Mouse (Mus musculus): ENCODE data around the gene Gpr141.
"Not testable (repeated sequence)": the region's sequence is repeated elsewhere in the genome, so short reads cannot be mapped to it uniquely, and the experiment has no call there.

Gene Gpr141

GRCm38 (mm10) chr13:19824071-19824470 lies at the start of gene Gpr141:
Gpr141 (minus strand) TSS chr13:19824257.
- no peak for DNase-seq (ENCODE audit: low spot score)

- no peak for DNase-seq (ENCODE audit: low spot score)
Observed at GRCm38 (mm10) chr13:19864241-19864640, 40.2 kb upstream of the Gpr141 start.

- no peak for DNase-seq (ENCODE audit: low spot score)
Observed at GRCm38 (mm10) chr13:19854629-19855333, 30.7 kb upstream of the Gpr141 start.

GRCm38 (mm10) chr13:19854049-19854448 lies 30.0 kb upstream of the Gpr141 start:
- DNase-seq (ENCODE audit: low spot score) = no peak

GRCm38 (mm10) chr13:19843448-19843847 lies 19.4 kb upstream of the Gpr141 start:
- no peak for DNase-seq (ENCODE audit: low spot score)

- DNase-seq (ENCODE audit: low spot score) = no peak
Observed at GRCm38 (mm10) chr13:19842707-19843106, 18.6 kb upstream of the Gpr141 start.

GRCm38 (mm10) chr13:19841615-19842014 lies 17.6 kb upstream of the Gpr141 start:
- no peak for DNase-seq (ENCODE audit: low spot score)

- peak; percentile 74 for DNase-seq (ENCODE audit: low spot score)
Observed at GRCm38 (mm10) chr13:19840206-19840605, 16.1 kb upstream of the Gpr141 start.

- no peak for DNase-seq (ENCODE audit: low spot score)
Observed at GRCm38 (mm10) chr13:19830560-19830959, 6.5 kb upstream of the Gpr141 start.

- DNase-seq (ENCODE audit: low spot score) = no peak
Observed at GRCm38 (mm10) chr13:19828095-19828494, 4.0 kb upstream of the Gpr141 start.

- DNase-seq (ENCODE audit: low spot score) = no peak
Observed at GRCm38 (mm10) chr13:19821639-19822038, 2.4 kb downstream of the Gpr141 start.

- no peak for DNase-seq (ENCODE audit: low spot score)
Observed at GRCm38 (mm10) chr13:19819926-19820325, 4.1 kb downstream of the Gpr141 start.

GRCm38 (mm10) chr13:19819243-19819642 lies 4.8 kb downstream of the Gpr141 start:
- no peak for DNase-seq (ENCODE audit: low spot score)

- no peak for DNase-seq (ENCODE audit: low spot score)
Observed at GRCm38 (mm10) chr13:19794942-19795341, 29.1 kb downstream of the Gpr141 start.

GRCm38 (mm10) chr13:19794486-19794885 lies 29.6 kb downstream of the Gpr141 start:
- DNase-seq (ENCODE audit: low spot score) = peak; percentile 30

GRCm38 (mm10) chr13:19793761-19794160 lies 30.3 kb downstream of the Gpr141 start:
- no peak for DNase-seq (ENCODE audit: low spot score)

- not testable (repeated sequence) for DNase-seq (ENCODE audit: low spot score)
Observed at GRCm38 (mm10) chr13:19787946-19788345, 36.1 kb downstream of the Gpr141 start.

GRCm38 (mm10) chr13:19770163-19770562 lies 53.9 kb downstream of the Gpr141 start:
- DNase-seq (ENCODE audit: low spot score) = no peak

- DNase-seq (ENCODE audit: low spot score) = no peak
Observed at GRCm38 (mm10) chr13:19767202-19767601, 56.9 kb downstream of the Gpr141 start.

- DNase-seq (ENCODE audit: low spot score) = no peak
Observed at GRCm38 (mm10) chr13:19764276-19764675, 59.8 kb downstream of the Gpr141 start.

- no peak for DNase-seq (ENCODE audit: low spot score)
Observed at GRCm38 (mm10) chr13:19763211-19763610, 60.8 kb downstream of the Gpr141 start.

- DNase-seq (ENCODE audit: low spot score) = peak; percentile 12
Observed at GRCm38 (mm10) chr13:19745741-19746140, 78.3 kb downstream of the Gpr141 start.

- peak; percentile 3 for DNase-seq (ENCODE audit: low spot score)
Observed at GRCm38 (mm10) chr13:19744536-19744935, 79.5 kb downstream of the Gpr141 start.

- no peak for DNase-seq (ENCODE audit: low spot score)
Observed at GRCm38 (mm10) chr13:19734597-19734996, 89.5 kb downstream of the Gpr141 start.
